Mouse (Mus musculus): ENCODE data around the gene Vmn1r77. TPM values are rescaled to one million over a fixed set of nuclear protein-coding genes. Genes with fewer than 3 reads are reported as not detected.

The Vmn1r77 gene
- polyA plus RNA-seq (2017; shearing (Covaris generic)): 0.21 TPM

GRCm38 (mm10) chr7:12036452-12036851 is at the start of gene Vmn1r77:
Vmn1r77 (plus strand) TSS chr7:12036752.

Other genes starting within 250 kb of the Vmn1r77 start
- gene Vmn1r74, start 202.8 kb upstream of the Vmn1r77 start, polyA plus RNA-seq (2017; shearing (Covaris generic)): not detected
- gene Vmn1r75, start 162.1 kb upstream of the Vmn1r77 start, polyA plus RNA-seq (2017; shearing (Covaris generic)): not detected
- gene Vmn1r76, start 98.5 kb upstream of the Vmn1r77 start, polyA plus RNA-seq (2017; shearing (Covaris generic)): 0.05 TPM
- gene Vmn1r78, start 113.5 kb downstream of the Vmn1r77 start, polyA plus RNA-seq (2017; shearing (Covaris generic)): not detected
- gene Vmn1r79, start 134.5 kb downstream of the Vmn1r77 start, polyA plus RNA-seq (2017; shearing (Covaris generic)): not detected
- not detected for gene Vmn1r80, start 152.5 kb downstream of the Vmn1r77 start, polyA plus RNA-seq (2017; shearing (Covaris generic))
- gene Vmn1r81, start 231.5 kb downstream of the Vmn1r77 start, polyA plus RNA-seq (2017; shearing (Covaris generic)): not detected